Mouse (Mus musculus) midbrain, postnatal 0 days (tissue): Measurements from ENCODE around the gene Clcn7. TPM values are rescaled to one million over a fixed set of nuclear protein-coding genes. Genes with fewer than 3 reads are reported as not detected.

Experiments
- ATAC-seq: fragments of 200-750 bp; cut with Nextera tagmentation; 2 replicates; pipeline ENCODE4 v1.8.0; 2017; ENCODE audit warnings: moderate number of reproducible peaks, mild to moderate bottlenecking, moderate TSS enrichment, moderate library complexity; ENCODE audit not compliant: low FRiP score
- DNase-seq: peaks from one replicate; pipeline ENCODE4 v3.0.0-alpha.2; 2015; ENCODE audit warnings: low spot score
- H3K27ac ChIP-seq: fragments of 300-500 bp; sonication (generic); 2 replicates; pipeline ENCODE4 v1.5.1; 2014; ENCODE audit warnings: low read depth, mild to moderate bottlenecking, low read length, mixed read lengths
- H3K27me3 ChIP-seq: fragments of 300-500 bp; sonication (generic); 2 replicates; pipeline ENCODE4 v1.6.1; 2014; ENCODE audit warnings: low read length, control low read depth, mixed read lengths; ENCODE audit not compliant: insufficient read depth
- H3K36me3 ChIP-seq: fragments of 300-500 bp; sonication (generic); 2 replicates; pipeline ENCODE4 v1.6.1; 2014; ENCODE audit warnings: low read length, control low read depth, mixed read lengths; ENCODE audit not compliant: insufficient read depth
- H3K4me1 ChIP-seq: fragments of 300-500 bp; sonication (generic); 2 replicates; pipeline ENCODE4 v1.6.1; 2014; ENCODE audit warnings: mild to moderate bottlenecking, control low read depth, antibody characterized with exemption, low read length, mixed read lengths; ENCODE audit not compliant: insufficient read depth
- H3K4me2 ChIP-seq: fragments of 300-500 bp; sonication (generic); 2 replicates; pipeline ENCODE4 v1.6.1; 2014; ENCODE audit warnings: low read depth, mild to moderate bottlenecking, low read length, mixed read lengths; ENCODE audit not compliant: poor library complexity, severe bottlenecking
- H3K4me3 ChIP-seq: fragments of 300-500 bp; sonication (generic); 2 replicates; pipeline ENCODE4 v1.5.1; 2014; ENCODE audit warnings: low read depth, mild to moderate bottlenecking, low read length, moderate library complexity
- H3K9ac ChIP-seq: fragments of 300-500 bp; sonication (generic); replicated peaks from 2 replicates; pipeline ENCODE4 v1.6.1; 2014; ENCODE audit warnings: mild to moderate bottlenecking, low read length, moderate library complexity, mixed read lengths; ENCODE audit not compliant: poor library complexity, severe bottlenecking
- H3K9me3 ChIP-seq: fragments of 300-500 bp; sonication (generic); 2 replicates; pipeline ENCODE4 v1.6.1; 2016; ENCODE audit warnings: low read length, control low read depth
- CTCF ChIP-seq: IDR thresholded peaks from 2 replicates; pipeline ENCODE4 v1.5.1; 2016; ENCODE audit warnings: antibody characterized with exemption, mild to moderate bottlenecking
- WGBS: fragments of 180-500 bp; shearing (Covaris S2); extraction: QIAGEN DNeasy Blood & Tissue Kit; methylation state at CpG from one replicate; pipeline ENCODE4 v1.1.7; 2014; 5-methylcytosine and 5-hydroxymethylcytosine counted together
- polyA plus RNA-seq: library from polyadenylated mRNA; unstranded; fragments of >200 nt; fragmentation: Nextera tagmentation; extraction: Ambion mirVana; gene quantifications from 2 replicates; pipeline ENCODE4 v1.2.1, GENCODE M21; 2015
- total RNA-seq: library from RNA; depleted of rRNA; stranded (reverse); fragments of >200 nt; gene quantifications from 2 replicates; pipeline ENCODE4 v1.2.3, GENCODE M21; 2014

Gene Clcn7
- total and polyA plus RNA-seq, 2 experiments from 2014 or later, result 25.5 to 39.5 TPM

GRCm38 (mm10) chr17:25164770-25165169 lies 31.6 kb downstream of the Clcn7 start:
- no peak overlapping the region for H3K4me3 ChIP-seq
- no peak for ATAC-seq
- WGBS, result 85% methylated on average over 3 of the region's 3 CpGs
- no peak for TF ChIP-seq CTCF
- no peak overlapping the region for H3K27ac ChIP-seq
- H3K36me3 ChIP-seq, result peaks cover 20% of the 10 kb centered on the region
- H3K4me1 ChIP-seq, result no peaks in the 10 kb centered on the region
- no peaks in the 10 kb centered on the region for H3K27me3 ChIP-seq
- no peak for DNase-seq
- H3K4me2 ChIP-seq, result no peak overlapping the region
- H3K9me3 ChIP-seq, result no peaks in the 10 kb centered on the region
- H3K9ac ChIP-seq, result no peak overlapping the region

- 78% methylated on average over 6 of the region's 6 CpGs for WGBS
- H3K36me3 ChIP-seq, result peaks cover 7% of the 10 kb centered on the region
- no peak overlapping the region for H3K9ac ChIP-seq
- no peak overlapping the region for H3K4me3 ChIP-seq
- H3K9me3 ChIP-seq, result no peaks in the 10 kb centered on the region
- no peak for TF ChIP-seq CTCF
- H3K4me2 ChIP-seq, result no peak overlapping the region
- H3K27me3 ChIP-seq, result no peaks in the 10 kb centered on the region
- ATAC-seq, result no peak
- DNase-seq, result no peak
- H3K4me1 ChIP-seq, result no peaks in the 10 kb centered on the region
- no peak overlapping the region for H3K27ac ChIP-seq
Observed at GRCm38 (mm10) chr17:25165970-25166671, 32.9 kb downstream of the Clcn7 start.

GRCm38 (mm10) chr17:25169706-25170105 lies 36.5 kb downstream of the Clcn7 start:
- DNase-seq (no peak), ATAC-seq (no peak)
- TF ChIP-seq CTCF, result no peak
- 88% methylated on average over 2 of the region's 2 CpGs for WGBS
- Histone ChIP-seq H3K9ac (no peak overlapping the region), H3K27me3 (no peaks in the 10 kb centered on the region), H3K36me3 (no peaks in the 10 kb centered on the region), H3K4me1 (no peaks in the 10 kb centered on the region), H3K27ac (no peak overlapping the region), H3K4me3 (no peak overlapping the region), H3K9me3 (no peaks in the 10 kb centered on the region), H3K4me2 (no peak overlapping the region)

GRCm38 (mm10) chr17:25172558-25172957 lies 39.4 kb downstream of the Clcn7 start:
- 94% methylated on average over 3 of the region's 3 CpGs for WGBS
- Histone ChIP-seq H3K36me3 (no peaks in the 10 kb centered on the region), H3K27ac (no peak overlapping the region), H3K9ac (no peak overlapping the region), H3K4me3 (no peak overlapping the region), H3K9me3 (no peaks in the 10 kb centered on the region), H3K4me1 (no peaks in the 10 kb centered on the region), H3K4me2 (no peak overlapping the region), H3K27me3 (no peaks in the 10 kb centered on the region; the same call in 1 of the 2 replicates)
- no peak for DNase-seq
- ATAC-seq, result no peak
- no peak for TF ChIP-seq CTCF

GRCm38 (mm10) chr17:25175411-25175810 lies 42.2 kb downstream of the Clcn7 start, which contains the start of gene Gm38655:
Gene Gm38655, minus strand, starts transcription at chr17:25175471.
- no peak within 1 kb of the TSS for H3K27ac ChIP-seq
- H3K4me3 ChIP-seq, result no peak within 1 kb of the TSS
- H3K4me1 ChIP-seq, result no peaks in the 10 kb centered on the region
- no peak for TF ChIP-seq CTCF
- H3K9me3 ChIP-seq, result no peaks in the 10 kb centered on the region
- H3K4me2 ChIP-seq, result no peak within 1 kb of the TSS
- DNase-seq (no peak), ATAC-seq (no peak)
- no peaks in the 10 kb centered on the region; the same call in 1 of the 2 replicates for H3K27me3 ChIP-seq
- 70% methylated on average over 9 of the region's 9 CpGs for WGBS
- H3K36me3 ChIP-seq, result no peaks in the 10 kb centered on the region
- H3K9ac ChIP-seq, result no peak within 1 kb of the TSS

GRCm38 (mm10) chr17:25183232-25183631 lies 50.0 kb downstream of the Clcn7 start:
- DNase-seq (peak; percentile 15), ATAC-seq (no peak)
- H3K9me3 ChIP-seq, result no peaks in the 10 kb centered on the region
- peak overlapping the region; percentile 57 for H3K4me2 ChIP-seq
- TF ChIP-seq CTCF, result peak; percentile 34; the same call in 1 of the 2 replicates
- H3K27me3 ChIP-seq, result no peaks in the 10 kb centered on the region
- peak overlapping the region; percentile 85; the same call in 1 of the 2 replicates for H3K4me3 ChIP-seq
- H3K36me3 ChIP-seq, result no peaks in the 10 kb centered on the region
- peak overlapping the region; percentile 99; the same call in 1 of the 2 replicates for H3K27ac ChIP-seq
- peaks cover 5% of the 10 kb centered on the region; the same call in 1 of the 2 replicates for H3K4me1 ChIP-seq
- H3K9ac ChIP-seq, result 0 out of 2 replicates have a peak overlapping the region, but pooled peaks have one; percentile 75
